Mouse (Mus musculus) olfactory bulb, adult 2 months (tissue): ENCODE measurements around the gene Tacc3.

Source experiments
- CTCF ChIP-seq: fragments of 200-500 bp; IDR thresholded peaks from 2 replicates; pipeline ENCODE4 v1.5.1; 2012; ENCODE audit warnings: low read depth, mild to moderate bottlenecking, low read length, moderate library complexity; ENCODE audit not compliant: insufficient read depth
- POLR2A ChIP-seq: fragments of 200-500 bp; IDR thresholded peaks from 2 replicates; pipeline ENCODE4 v1.6.1; 2012; ENCODE audit warnings: mild to moderate bottlenecking, low read depth, low read length, moderate library complexity; ENCODE audit not compliant: insufficient read depth

DNA sequence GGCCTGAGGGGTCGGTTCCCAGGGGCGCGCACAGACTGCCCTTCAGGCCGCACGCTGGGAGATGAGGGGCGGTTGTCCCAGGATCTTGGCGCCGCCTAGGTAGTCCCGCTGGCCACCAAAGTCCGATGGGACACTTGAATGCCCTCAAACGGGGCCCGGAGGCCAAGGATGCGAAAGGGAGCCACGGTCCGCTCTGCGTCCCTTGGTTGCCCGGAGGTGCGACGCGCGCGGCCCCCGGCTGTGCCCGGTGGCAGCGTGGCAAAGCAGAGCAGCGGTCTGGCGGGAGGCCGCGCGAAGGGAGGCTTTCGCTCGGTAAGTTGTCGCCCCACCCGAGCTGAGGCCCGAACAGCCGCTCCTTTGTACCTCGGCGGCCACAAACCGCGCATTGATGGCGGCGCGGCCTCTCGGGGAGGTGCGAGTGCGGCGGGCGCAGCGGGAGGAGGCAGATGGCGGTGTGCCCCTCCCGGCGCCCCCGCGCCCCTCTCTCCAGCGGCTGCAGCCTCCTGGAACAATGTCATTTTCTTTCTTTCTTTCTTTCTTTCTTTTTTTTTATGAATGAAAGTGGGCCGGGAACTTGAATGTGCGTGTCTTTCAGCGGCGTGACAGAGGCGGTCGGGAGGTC lies 65.2 kb downstream of the Tacc3 start:
- TF ChIP-seq CTCF: no peak
- TF ChIP-seq POLR2A: no peak
